Mouse (Mus musculus): ENCODE results near the gene Disp1.

Disp1 gene

DNA sequence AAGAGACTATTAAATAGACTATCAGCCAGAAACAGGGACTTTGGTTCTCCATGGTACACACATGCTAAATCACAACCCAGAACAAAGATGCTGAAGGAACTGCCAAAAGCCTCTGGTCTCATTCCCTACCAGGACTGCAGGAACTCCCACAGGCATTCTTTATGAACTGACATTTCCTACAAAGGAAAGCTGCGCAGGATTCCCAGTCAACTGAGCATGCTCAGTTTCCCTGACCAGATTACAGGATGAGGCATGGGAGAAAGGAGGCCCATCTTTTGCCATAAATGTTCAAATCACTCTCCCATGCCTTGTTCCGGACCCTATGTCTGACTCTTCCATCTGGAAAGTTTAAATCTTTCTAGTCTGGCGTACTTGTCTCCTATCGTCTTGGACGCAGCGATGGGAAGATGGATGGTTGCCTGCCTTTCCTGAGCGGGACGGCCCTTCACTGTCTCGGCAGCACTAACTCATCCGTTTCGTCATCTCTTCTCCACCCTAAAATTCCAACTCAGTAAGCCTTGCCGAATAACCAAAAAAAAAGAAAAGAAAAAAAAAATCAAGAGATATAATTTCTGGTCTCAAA lies 100.9 kb downstream of the Disp1 start:
- DNase-seq = no peak

DNA sequence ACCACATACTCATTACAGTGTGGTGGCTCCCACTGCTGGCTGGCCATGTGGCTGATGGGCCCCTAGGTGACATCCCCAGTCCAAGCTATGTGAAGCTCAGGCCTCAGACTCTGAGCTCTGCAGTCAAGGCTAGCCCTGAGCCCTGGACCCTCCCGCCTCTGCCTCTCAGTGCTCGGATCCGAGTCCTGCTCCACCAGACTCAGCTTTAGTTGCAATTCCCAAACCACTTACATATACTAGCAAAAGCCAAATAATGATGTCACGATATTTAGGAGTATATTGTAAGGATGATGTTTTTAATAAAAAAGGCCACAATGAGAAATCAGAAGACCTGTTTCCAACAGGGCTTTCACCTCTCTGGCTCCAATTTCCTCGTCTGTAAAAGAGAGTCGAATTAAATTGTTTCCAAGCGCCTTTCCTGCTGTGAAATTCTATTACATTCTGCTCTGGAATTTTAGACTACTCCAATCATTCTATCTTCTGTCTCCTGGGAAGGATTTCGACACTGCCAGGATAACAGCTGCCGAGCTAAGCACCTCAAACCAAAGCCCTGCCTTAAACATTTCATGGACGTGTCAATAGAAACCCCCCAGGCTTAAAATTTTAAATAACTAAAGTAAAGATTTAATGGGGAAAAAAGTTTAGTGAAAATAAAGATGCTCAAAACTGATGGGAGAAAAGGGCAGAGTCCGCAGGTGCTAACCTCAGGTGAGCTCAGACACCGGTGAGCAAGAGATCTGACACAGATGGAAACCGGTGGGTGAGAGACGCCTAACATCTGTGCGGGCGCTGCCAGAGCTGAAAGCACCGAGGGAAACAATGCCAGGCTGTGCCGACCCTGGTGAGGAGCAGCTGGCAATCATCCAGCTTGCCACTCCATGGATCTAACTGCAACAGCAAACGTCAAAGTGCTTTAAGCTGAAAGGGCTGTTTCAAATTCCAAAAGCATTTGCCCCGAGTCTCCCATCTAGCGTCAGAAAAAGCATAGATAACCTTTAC lies 103.2 kb downstream of the Disp1 start:
- no peak for DNase-seq

DNA sequence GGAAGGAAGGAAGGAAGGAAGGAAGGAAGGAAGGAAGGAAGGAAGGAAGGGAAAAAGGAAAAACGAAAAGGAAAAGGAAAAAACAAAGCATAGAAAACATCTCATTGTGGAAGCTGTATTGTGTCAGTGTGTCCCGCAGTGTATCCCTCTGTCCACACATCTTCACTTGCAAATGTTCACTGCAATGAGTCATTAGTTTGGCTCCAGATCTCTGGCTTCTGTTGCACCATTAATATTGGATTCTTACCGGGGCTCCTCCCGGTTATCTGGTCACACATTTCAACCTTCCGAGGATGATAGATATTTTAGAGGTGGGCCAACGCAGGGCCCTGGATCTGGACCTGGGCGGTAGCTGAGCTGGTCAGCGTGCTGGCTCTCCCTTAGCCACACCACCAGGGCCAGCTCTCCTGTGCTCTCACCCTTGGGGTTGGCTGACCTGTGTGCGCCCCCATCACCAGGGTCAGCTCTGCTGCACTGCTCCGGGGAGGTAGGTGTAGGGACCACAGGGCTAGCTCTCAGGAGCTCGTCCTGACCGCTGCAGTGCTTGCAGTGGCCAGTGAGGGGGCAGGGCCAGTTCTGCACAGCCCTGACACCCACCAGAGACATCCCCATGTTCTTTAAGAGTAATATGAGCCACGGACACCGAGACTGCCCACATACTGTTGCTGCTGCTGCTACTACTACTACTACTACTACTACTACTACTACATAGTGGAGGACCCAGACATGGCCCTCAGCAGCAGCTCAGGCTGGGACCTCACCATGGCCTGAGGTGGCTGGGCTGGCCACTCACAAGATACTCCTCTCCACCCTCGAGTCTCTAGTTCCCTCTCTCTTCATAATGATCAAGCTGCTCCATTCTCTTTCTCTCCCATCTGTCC lies 104.1 kb downstream of the Disp1 start:
- no peak for DNase-seq

DNA sequence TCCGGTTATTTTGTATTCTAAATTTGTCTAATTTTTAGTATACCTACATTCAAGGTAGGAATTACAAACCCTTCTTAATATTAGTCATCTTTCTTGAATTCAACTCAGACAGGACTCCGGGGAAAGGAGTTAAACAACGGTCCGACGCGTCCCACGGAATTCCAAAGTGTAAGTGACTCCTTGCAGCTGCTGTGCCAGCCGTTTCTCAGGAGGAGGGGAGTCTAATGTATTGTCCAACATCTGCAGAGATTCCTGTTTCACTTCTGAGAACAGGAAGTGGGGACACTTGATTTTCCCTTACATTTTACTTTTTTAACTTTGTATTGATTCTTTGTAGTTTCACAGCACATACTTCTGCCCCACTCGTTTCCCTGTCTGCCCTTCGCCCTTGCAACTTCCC lies 104.9 kb downstream of the Disp1 start:
- DNase-seq = no peak

DNA sequence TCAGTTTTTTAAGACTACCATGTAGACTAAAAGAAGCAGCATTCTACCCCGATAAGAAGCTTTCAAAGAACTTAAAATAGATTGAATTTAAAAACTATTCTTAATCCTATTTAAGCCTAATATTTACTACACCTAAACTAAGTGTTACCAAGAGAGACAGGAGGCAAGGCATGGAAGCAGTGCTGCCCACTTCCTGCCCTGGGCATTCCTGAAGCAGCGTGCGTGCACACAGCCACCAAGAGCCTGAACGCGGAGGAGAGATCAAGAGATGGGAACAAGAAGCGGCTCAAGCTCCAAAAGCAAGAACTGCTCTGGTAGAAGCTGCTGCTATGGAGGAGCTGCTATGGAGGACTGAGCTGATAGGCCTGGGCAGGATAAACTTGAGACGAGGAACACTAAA lies 106.2 kb downstream of the Disp1 start:
- no peak for DNase-seq

DNA sequence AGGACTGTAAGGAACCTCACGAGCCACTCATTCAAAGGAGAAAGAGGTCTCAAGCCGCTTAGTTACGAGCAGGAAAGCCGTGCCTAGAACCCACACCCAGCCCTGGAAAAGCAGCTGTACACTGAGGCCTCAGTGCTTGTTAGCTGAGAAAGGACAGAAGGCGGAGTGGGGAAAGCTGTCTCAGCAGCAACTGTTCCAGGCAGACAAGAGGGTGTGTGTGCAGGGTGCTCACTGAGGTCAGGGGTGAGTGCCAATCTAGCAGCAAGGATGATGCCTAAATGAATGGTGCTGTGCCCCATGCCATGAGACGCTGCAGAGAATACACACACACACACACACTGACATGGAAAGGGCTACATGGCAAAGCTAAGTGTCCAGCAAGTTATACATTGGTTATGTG lies 106.8 kb downstream of the Disp1 start:
- no peak for DNase-seq

DNA sequence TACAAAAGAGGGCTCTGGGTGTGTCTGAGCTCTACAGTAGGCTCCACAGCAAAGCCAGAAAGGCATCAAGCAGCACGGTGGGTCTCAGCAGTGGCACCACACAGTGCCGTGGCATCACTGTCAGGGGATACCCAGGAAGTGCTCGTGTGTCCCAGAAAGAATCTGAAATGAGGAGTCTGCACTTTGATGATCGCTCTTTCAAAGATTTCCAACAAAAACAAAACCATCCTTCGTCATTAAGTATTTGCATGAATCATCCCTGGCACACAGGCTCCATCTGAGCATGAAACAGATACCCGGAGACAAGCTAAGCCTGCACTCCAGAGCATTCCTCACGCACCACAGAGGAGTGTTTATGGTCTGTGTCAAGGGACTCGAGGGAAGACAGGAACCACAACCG lies 107.8 kb downstream of the Disp1 start:
- no peak for DNase-seq

DNA sequence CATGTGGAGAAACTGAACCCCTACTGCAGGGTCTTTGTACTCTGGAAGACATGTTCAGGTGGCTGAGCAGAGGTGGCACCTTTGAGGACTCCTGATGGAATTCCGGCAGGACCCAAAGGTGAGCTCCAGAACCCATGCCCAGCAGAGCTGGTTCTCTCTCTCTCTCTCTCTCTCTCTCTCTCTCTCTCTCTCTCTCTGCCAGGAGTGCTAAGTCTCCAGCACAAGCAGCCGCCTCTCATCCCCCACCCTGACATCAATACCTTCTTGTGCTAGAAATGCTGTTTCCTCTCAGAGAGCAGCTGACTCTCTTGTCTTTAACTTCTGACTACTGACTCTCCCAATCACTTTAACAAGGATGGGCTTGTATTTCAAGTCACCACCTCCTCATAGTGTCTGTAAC lies 113.8 kb downstream of the Disp1 start:
- DNase-seq = no peak

DNA sequence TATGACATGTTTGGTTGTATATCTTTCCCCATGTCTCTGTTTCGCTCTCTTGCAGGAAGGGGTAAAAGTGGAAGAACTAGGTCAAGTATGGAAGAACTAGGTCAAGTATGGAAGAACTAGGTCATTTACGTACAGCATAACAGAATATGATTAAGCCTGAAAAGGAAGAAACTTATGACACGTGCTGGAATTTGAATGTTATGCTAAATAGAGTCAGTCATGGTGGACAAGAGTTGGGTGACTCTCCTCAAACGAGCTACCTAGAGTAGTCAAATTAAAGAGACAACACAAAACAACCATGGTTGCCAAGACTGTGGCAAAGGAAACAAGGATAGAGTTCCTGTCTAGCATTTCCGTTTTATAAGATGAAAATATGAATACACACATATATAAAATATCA lies 116.6 kb downstream of the Disp1 start:
- DNase-seq = no peak

DNA sequence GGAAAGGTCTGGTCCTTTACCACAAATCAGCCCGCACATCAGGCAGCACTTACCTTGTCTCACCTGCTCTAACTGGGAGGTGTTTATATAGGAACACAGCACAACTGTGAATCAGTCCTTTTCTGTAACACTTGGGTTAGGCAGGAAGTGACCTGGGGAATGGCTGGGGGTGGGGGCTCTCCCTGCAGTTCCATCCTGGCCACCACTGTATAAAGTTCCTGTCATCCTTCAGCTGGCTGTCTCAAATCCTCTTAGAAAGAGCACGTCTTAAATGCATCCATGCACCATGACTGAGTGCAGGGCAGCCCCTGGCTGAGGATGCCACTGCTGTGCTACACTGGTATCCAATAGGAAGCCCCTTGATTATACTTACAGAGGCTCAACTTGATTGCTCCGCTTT lies 118.5 kb downstream of the Disp1 start:
- DNase-seq = no peak

DNA sequence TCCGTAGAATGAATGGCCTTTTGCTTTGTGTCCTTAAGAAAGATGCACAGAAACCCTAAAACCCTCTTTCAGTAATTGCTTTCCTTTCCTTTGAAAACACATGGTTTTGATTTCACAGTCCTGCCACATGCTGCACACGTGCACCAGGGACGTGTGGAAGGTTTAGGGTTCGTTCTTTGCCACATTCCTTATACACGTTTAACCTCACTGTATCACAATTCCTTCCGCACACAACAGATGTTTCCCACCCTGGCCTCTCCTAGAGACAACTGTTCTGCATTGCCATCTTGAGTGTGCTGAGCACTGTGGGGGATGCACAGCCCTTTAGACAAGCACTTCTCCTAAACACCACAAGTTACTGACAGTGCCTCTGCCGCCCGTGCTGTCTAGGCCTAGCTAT lies 119.2 kb downstream of the Disp1 start:
- no peak for DNase-seq

DNA sequence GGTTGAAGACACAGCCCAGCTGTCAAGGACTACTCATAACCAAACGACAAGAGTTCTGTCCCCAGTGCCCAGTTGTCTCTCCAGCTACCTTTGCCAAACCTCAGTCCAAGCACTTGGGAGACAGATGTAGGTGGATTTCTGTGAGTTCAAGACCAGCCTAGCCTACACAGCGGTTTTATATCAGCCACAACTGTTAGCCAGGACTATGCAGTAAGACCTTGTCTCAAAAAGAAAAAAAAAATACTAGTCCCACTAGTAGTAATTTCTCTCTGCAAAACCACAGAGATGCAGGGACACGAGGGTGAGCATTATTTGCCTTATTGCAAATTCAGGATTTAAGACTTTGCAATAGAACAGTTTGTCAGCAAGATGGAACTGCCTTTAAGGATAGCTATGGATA lies 120.0 kb downstream of the Disp1 start:
- no peak for DNase-seq

DNA sequence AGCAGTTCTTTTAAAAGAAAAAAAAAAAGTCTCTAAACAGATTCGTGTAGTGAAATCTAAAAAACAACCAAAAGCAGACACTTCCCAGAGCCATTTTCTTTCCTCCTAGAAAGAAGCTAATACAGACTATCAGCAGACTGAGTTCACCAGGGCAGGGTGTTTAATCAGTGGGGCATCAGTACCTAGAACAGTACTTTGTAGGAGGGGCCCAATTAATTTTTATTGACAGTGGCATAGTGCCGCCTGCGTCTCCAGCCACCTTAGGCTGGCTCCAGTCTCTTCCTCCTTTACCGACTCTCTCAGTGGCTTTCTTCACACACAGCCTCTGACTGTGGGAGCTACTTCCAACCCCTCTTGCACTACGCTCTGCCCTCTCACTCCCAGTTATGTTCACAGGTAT lies 121.1 kb downstream of the Disp1 start:
- no peak for DNase-seq

DNA sequence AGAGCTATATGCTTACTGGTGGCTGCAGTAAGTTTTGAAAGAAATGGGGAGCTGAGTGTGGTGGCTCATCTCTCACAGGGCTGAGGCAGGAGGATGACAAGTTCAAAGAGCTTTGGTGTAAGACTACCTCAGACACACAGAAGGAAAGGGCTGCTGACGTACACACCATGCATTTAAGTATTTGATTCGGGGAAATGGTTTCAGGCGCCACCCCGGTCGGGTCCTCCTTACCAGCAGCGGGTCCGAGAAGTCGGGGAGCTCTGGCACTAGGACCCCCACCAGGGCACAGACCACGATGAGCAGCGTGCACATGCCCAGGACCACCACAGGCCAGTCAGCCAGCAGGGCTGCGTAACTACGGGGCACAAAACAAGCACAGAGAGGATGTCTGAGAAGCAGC lies 121.6 kb downstream of the Disp1 start:
- DNase-seq = no peak

DNA sequence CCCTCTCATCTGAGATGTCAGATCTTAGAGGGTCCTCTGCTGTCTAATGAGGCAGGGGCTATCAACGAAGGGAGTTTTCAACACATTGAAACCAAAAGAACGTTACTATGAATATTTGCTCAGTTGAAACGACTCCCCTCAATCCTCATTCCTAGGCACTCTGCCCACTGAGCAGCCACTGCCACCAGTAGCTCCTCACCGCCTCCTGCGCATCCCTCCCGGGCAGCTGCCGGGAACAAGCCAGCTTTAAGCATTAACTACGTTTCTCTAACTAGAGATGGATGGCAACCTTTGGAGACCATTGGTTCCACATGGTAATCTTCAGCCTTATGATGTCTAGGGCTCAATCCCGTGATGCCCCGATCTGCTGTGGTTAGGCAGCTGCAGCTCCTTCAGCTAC lies 123.7 kb downstream of the Disp1 start:
- no peak for DNase-seq

DNA sequence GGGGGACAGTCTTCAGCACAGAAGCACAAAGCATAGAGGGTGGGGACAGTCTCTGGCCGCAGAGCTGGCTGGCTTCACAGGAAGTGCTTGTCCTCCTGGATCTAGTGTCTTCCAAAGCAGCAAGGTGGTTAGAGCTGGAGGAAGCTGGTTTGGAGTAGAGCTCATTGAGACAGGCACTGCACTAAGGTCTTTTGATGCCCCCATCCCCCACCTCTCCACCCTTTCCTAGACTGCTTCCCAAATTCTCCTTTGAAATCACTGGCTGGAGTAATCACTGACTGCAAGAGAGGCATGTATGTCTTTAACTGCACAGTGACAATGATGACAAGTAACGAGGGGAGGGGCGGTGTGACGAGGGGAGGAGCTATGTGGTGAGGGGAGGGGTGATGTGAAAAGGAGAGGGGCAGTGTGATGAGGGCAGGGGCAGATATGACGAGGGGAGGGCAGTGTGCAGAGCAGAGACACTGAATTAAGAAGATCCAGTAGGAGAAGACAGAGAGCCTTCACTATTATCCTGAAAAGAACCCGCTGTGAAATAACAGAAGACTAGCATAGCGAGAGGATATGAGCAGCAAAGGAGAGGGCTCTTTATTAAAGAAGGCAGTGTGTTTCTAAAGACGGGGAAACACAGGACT lies 125.8 kb downstream of the Disp1 start:
- no peak for DNase-seq

DNA sequence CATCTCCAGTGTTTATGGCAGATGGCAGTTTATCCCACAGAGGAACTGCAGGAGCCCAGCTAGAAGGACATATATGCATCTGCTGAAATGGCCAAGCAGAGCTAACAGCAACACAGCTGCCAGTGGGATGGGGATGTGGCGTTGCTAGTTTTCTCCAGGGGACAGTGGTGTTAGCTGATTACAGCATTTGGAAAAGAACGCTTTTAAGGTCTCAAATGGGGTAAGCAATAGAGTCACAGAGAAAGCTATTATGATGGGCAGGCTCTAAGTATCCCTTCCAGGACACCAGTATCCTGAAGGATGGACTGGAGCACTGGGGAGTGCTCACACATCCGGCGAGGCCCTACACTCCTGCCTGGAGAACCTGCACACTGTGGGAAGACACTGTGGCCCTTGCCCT lies 129.0 kb downstream of the Disp1 start:
- no peak for DNase-seq

DNA sequence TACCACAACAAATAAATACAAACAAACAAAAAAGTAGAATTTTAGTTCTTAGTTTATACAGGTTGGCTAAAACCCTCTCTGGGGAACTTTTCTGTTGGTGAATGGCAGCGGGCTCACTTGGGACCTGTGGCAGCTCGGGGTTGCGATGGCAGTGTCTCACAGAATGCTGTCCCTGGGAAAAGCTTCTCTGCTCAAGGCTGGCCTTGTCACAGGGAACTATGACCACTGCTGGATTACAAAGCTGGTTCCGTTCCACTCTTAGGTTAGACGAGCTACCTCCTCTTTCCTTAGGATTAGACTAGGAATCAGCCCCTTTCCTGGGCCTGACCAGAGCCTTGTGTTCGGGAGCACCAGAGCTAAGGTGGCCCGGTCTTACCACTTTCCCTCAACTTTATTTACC lies 130.1 kb downstream of the Disp1 start:
- DNase-seq = no peak

DNA sequence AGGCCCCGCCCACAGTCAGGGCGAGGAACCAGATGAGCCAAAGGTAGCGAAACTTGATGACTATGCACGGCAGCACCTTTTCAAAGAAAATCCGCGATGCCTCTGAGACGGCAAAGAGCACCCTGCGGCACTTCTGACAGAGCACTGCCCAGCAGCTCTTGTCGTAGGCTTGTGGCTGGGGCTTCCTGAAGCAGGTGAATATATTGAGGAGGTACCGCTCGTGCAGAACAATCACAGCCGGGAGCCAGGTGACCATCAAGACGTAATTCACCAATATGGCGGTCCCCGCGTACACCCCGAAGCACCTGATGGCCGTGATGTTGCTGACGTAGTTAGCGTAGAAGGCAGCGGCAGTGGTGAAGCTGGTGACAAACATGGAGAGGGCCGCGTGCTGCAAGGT lies 132.7 kb downstream of the Disp1 start:
- DNase-seq = no peak

DNA sequence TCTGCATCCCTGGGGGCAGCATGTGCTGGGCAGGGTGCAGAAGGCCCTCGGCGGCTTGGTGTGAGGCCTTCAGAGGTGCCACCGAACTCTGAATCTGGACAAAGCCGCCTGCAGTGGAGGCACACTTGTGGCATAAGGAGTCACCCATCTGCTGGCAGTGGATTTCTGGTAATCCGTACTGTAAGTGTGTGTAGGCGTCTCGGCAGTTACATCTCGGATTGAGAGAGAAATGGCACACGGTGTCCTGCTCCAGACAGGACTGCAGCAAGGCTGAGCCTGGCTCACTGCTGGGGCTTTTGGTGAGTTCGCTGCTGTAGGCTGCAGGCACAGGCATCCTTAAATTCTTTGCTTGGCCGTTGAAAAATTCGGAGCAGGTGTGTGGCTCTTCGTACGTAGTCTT lies 134.5 kb downstream of the Disp1 start:
- DNase-seq = no peak

DNA sequence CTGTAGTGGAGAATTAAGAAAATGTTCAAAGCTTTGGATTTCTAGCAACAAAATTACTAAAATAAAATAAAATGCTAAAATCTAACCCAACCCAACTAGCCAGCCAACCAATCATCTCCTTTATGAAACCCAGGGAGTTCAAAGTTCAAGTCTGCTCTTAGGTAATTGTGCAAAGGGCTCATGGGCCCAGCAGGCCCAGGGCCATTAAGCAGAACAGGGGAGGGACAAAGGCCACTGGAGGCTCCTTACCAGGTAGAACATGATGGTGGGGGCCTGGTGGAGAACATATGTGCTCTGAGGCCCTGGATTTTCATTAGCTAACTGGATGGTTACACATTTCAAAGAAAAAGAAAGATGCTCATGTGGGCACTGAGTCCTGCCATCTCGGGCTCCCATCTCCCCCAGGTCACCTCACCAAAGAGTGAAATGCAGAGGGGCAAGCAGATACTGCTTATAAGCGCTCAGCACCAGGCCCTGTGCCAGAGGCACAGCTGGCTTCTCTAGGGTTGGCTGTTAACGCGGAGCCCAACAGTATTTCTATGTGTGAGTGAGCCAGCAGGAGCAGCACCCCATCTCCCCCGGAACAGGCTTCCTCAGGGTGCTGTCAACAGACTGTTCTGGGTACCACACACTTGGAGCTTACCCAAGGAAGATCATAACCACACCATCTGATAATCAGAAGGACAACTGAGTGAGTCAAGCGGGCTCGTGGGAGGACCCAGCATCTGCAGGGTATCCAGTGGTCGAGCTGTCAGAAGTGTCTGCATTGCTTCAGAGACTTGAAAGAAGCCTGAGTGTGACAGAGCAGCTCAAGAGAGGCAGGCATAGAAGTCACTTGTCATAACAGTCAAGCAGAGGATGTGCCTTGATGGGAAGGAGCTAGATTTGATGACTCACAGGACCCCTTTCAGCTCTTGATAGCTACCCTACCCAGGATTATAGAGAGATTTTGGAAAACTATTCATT lies 137.0 kb downstream of the Disp1 start:
- peak; percentile 49 for DNase-seq

DNA sequence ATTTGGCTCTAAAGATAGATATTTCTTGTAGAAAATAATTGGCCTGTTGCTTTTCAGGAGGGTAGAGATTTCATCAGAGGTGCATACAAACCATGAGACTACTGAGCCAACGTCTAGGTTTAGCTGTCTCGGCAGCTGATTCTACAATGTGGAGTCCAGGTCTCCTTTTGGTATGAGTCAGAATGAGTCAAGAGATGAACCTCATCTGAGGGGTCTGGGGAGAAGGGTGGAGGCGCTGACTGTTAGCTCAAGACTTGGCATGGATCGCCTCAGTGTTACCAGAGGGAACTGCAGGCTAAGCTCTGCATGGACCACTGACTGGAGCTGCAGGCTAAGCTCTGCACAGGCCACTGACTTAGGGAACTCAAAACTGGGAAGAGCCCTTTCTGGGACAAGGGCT lies 138.9 kb downstream of the Disp1 start:
- no peak for DNase-seq

All from kidney, adult 9 months (tissue).